9 mouse cellular contexts compared by ENCODE assay signal in genomic region chr10:68464943-68465342, GRCm38 (mm10).
A peak's percentile ranks its signal among the peaks of the same experiment; 100 is the strongest.
DNase-seq lines count a peak whose midpoint lies in the region; ATAC-seq and TF ChIP-seq lines count a peak whose summit lies in the region.
"Had no signal": no experiment of that assay in that cellular context is flagged by ENCODE, and none has a peak within 500 bp of the region (broad histone marks: within the 10 kb centered on the region; RNA-seq: fewer than 3 reads in every experiment).

No protein-coding gene starts in this region.

- no peaks in the 10 kb centered on the region for H3K36me3 ChIP-seq in midbrain, embryonic 14.5 days (ENCODE audit: control insufficient read depth, insufficient read depth, low read length)
- H3K36me3 ChIP-seq in midbrain, embryonic 16.5 days (ENCODE audit: control insufficient read depth, insufficient read depth, low read length), result no peaks in the 10 kb centered on the region
- H3K36me3 ChIP-seq: heart, embryonic 15.5 days had no signal

- H3K4me1 ChIP-seq in midbrain, embryonic 14.5 days (ENCODE audit: control insufficient read depth, insufficient read depth, low read length), result no peaks in the 10 kb centered on the region
- no peaks in the 10 kb centered on the region for H3K4me1 ChIP-seq in midbrain, embryonic 16.5 days (ENCODE audit: control insufficient read depth, insufficient read depth, low read length)
- no peaks in the 10 kb centered on the region for H3K4me1 ChIP-seq in lung, adult 2 months (ENCODE audit: control insufficient read depth, insufficient read depth, low read length)
- H3K4me1 ChIP-seq: heart, embryonic 15.5 days had no signal

- peak; percentile 80 for TF ChIP-seq CTCF in lung, adult 2 months (IDR thresholded peaks at IDR 0.05; ENCODE audit: insufficient read depth, low read length)

- TF ChIP-seq POLR2A in lung, adult 2 months (IDR thresholded peaks at IDR 0.05; ENCODE audit: borderline replicate concordance, extremely low read depth, low read depth, low read length), result no peak

- no peaks in the 10 kb centered on the region for H3K9me3 ChIP-seq in midbrain, embryonic 14.5 days (ENCODE audit: control insufficient read depth, low read length)
- H3K9me3 ChIP-seq in midbrain, embryonic 16.5 days (replicated peaks; ENCODE audit: control insufficient read depth, low read length, poor library complexity, severe bottlenecking), result no peaks in the 10 kb centered on the region
- H3K9me3 ChIP-seq: heart, embryonic 15.5 days had no signal

- H3K27ac ChIP-seq in midbrain, embryonic 14.5 days (replicated peaks; ENCODE audit: low read depth, low read length), result no peak overlapping the region
- no peak overlapping the region for H3K27ac ChIP-seq in midbrain, embryonic 16.5 days (ENCODE audit: low read length)
- H3K27ac ChIP-seq: heart, embryonic 15.5 days had no signal

- peak; percentile 86 for DNase-seq in midbrain, embryonic 14.5 days
- DNase-seq in c-Kit-positive CD71-positive TER-119-negative erythroid progenitor cells, embryonic 14.5 days (ENCODE audit: low read depth), result peak; percentile 9
- DNase-seq in gastrocnemius, adult 18-20 months (ENCODE audit: low spot score), result peak; percentile 72
- peak; percentile 94 to 95 for DNase-seq in kidney, postnatal 4 days
- peak; percentile 66 for DNase-seq in lung, adult 2 months
- peak; percentile 76 to 86 for DNase-seq in right cerebral cortex, postnatal 10 days (ENCODE audit: low spot score in 2 of 2)
- DNase-seq in urinary bladder, postnatal 36 days (ENCODE audit: low spot score in 2 of 2), result peak; percentile 63 to 76

- WGBS in midbrain, embryonic 14.5 days, result 26% methylated on average over 7 of the region's 7 CpGs
- 24% methylated on average over 7 of the region's 7 CpGs for WGBS in midbrain, embryonic 16.5 days
- WGBS in lung, adult 2 months, result 22% methylated on average over 7 of the region's 7 CpGs

- no peak overlapping the region for H3K4me3 ChIP-seq in midbrain, embryonic 14.5 days (replicated peaks; ENCODE audit: low read depth, low read length)
- no peak overlapping the region for H3K4me3 ChIP-seq in midbrain, embryonic 16.5 days (ENCODE audit: low read depth, low read length)
- no peak overlapping the region for H3K4me3 ChIP-seq in lung, adult 2 months (replicated peaks; ENCODE audit: extremely low read depth, low read depth, low read length)
- H3K4me3 ChIP-seq: heart, embryonic 15.5 days had no signal

- ATAC-seq in midbrain, embryonic 14.5 days (ENCODE audit: low FRiP score, low TSS enrichment), result no peak
- ATAC-seq in midbrain, embryonic 16.5 days, result no peak

- no peaks in the 10 kb centered on the region for H3K27me3 ChIP-seq in midbrain, embryonic 14.5 days (ENCODE audit: control insufficient read depth, insufficient read depth, low read length)
- no peaks in the 10 kb centered on the region for H3K27me3 ChIP-seq in midbrain, embryonic 16.5 days (ENCODE audit: control insufficient read depth, insufficient read depth, low read depth, low read length)
- H3K27me3 ChIP-seq: heart, embryonic 15.5 days had no signal

- no peak overlapping the region for H3K9ac ChIP-seq in midbrain, embryonic 14.5 days (replicated peaks; ENCODE audit: low read length)
- no peak overlapping the region for H3K9ac ChIP-seq in midbrain, embryonic 16.5 days (ENCODE audit: low read depth, low read length)
- H3K9ac ChIP-seq: heart, embryonic 15.5 days had no signal

- H3K4me2 ChIP-seq in midbrain, embryonic 14.5 days (ENCODE audit: low read length), result no peak overlapping the region
- H3K4me2 ChIP-seq in midbrain, embryonic 16.5 days (ENCODE audit: low read length), result no peak overlapping the region
- H3K4me2 ChIP-seq: heart, embryonic 15.5 days had no signal

Comparison
In these comparisons a context has a peak if more than half of its experiments do, and no peak if none do; other contexts are left out.
1. DNase-seq: peak in every context shown above with its lines; median percentile 94 in kidney, postnatal 4 days; 86 in midbrain, embryonic 14.5 days; 81 in right cerebral cortex, postnatal 10 days; 72 in gastrocnemius, adult 18-20 months; 70 in urinary bladder, postnatal 36 days; 66 in lung, adult 2 months; 9 in c-Kit-positive CD71-positive TER-119-negative erythroid progenitor cells, embryonic 14.5 days.